Mouse (Mus musculus) stomach, postnatal 0 days (tissue): ENCODE measurements around the gene Cd244a.

Source experiments
- CTCF ChIP-seq: IDR thresholded peaks from 2 replicates; pipeline ENCODE4 v1.5.1; 2016; ENCODE audit warnings: antibody characterized with exemption, low read depth, mild to moderate bottlenecking, moderate library complexity
- EP300 ChIP-seq: optimal IDR thresholded peaks from 2 replicates; pipeline ENCODE3; 2016; ENCODE audit warnings: antibody characterized with exemption

DNA sequence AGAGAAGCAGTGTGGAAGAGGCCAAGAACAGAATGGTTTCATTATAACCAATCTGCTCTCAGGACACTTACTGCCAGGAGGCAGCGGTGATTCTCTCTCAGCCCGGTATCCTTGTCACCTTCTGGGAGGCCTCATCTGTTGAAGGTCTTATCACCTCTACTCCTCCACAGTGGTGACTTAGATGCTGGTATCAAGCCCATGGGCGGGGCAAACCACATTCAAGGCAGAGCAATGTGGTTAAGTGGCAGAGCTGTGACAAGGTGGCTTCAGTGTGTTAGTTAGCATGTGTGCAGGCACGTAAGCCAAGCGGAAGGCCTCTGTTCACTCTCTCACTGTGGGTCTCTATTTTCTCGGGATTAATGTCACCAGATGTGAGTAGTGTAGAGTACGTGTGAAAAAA lies 84.6 kb downstream of the Cd244a start:
- TF ChIP-seq CTCF: no peak
- no peak for TF ChIP-seq EP300
